Mouse (Mus musculus) liver, embryonic 18 days (tissue): ENCODE results near the gene Gm20821. TPM values are rescaled to one million over a fixed set of nuclear protein-coding genes. Genes with fewer than 3 reads are reported as not detected.

Experiments used
- polyA plus RNA-seq: library from polyadenylated mRNA; depleted of rRNA; stranded (reverse); fragments of >200 nt; gene quantifications from 2 replicates; pipeline ENCODE4 v1.2.3, GENCODE M21; 2012; rRNA removed

The Gm20821 gene
- not detected in 2 replicates for polyA plus RNA-seq

DNA sequence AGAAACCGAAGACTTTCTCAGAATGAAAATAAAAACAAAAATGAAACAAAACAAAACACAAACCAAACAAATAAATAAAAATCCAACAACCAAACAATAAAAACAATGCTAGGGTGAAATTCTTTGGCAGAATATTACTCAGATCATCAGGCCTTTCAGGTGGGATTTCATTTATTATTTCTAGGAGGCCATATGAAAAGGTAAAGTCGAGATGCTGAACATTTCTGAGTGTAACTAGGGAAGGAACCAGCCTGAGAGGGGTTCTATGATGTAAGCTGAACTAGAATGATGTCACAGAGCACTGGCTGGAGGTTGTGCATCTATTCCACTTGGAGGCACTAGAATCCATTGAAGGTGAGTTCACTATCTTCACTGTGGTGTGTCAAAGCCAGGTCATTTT lies at the start of gene Gm20821:
TSS of gene Gm20821 (plus strand) at position 301 of the 400 bp plus-strand sequence.

